Mouse (Mus musculus): ENCODE results near the gene Shank1.

Gene Shank1

DNA sequence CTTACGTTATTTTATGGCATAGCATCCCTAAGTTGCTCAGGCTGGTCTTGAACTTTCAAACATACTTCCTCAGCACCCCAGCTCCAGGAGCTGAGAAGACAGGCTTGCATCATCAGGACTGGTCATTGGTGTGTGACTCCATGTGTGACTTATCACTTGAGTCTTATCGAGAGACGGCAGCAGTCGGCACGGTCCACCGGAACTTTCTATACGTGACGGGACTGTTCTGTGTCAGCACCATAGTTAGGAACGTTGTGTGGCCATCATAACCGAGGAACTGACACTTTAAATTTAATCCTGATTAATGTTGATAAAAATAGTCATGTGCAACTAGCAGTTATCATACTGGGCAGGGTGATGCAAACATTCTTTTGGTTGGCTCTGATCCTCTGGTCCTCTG is 31.1 kb downstream of the Shank1 start:
- no peak for DNase-seq (ENCODE audit: low spot score)

DNA sequence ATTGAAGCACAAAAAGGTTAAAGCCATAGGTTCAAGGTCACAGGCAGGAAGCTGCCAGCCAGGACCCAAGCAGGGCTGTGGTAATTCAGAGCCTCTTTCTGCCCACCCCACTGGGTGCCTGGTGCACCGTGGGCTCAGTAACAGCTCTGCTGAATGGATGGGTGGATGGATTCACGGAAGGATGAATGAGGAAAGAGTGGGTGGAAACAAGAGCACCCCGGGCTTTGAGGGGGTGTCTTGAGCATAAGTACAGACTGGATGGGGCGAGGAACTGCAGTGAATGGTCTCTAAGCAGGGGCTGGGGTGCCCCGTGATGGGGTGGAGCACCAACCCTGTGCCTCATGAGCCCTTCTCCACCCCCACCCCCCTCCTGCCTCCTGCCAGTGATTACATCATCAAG is 31.7 kb downstream of the Shank1 start:
- no peak for DNase-seq (ENCODE audit: low spot score)

DNA sequence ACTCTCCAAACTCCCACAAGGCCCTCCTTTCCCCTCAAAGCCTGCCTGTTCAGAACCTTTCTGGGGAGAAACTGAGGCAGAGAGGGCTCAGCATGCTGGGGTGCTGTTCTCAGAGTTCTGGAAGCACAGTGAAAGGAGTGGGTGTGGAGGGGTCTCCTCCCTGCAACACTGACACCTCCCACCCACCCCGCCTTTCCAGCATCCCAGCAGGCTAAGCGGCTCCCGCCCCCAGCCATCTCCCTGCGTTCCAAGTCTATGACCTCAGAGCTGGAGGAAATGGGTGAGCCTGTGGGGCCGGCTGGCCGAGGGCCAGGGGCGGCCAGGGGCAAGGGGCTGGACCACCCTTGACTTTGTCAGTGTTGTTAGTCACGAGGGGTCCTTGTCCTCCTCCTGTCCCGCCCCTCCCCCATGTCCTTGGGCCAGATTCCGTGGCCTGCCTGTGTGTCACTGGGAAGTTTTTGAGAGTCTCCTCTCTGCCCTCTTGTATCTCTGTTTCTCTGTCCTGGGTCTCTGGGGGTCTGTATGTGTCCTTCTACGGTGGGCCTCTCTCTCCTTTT is 33.5 kb downstream of the Shank1 start:
- DNase-seq (ENCODE audit: low spot score) = no peak

- DNase-seq (ENCODE audit: low spot score) = no peak
Measured at GRCm38 (mm10) chr7:44344622-44345021, 34.6 kb downstream of the Shank1 start.

GRCm38 (mm10) chr7:44349043-44349442 is 39.0 kb downstream of the Shank1 start:
- no peak for DNase-seq (ENCODE audit: low spot score)

DNA sequence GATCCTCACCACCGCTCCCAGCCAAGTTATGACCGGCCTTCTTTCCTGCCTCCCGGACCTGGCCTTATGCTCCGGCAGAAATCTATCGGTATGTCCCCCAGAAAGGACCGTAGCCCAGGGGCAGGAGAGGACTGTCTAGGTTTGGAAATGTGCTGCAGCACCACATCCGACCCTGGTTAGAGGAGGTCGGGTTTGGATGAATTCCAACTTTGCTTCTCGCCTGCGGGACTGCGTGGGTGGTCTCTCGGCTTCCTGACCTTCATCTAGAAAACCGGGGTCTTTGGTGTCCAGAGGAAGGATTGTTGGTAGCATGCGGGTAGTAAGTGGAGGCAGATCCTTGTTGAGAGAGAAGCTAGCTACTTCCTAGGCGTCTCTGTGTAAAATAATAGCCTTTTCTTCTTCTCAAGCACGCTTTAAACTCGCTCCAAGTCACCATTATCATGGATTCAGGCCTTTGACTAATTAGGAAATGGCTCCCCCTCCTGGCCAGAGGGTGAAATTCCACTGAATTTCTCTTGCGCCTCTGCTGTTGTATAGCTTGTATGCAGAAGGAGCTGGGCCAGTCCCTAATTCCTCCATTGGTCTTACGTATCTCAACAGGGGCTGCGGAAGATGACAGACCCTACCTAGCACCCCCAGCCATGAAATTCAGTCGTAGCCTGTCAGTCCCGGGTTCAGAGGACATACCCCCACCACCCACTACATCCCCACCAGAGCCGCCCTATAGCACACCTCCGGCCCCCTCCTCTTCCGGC is 41.1 kb downstream of the Shank1 start:
- peak; percentile 96 for DNase-seq (ENCODE audit: low spot score)

- no peak for DNase-seq (ENCODE audit: low spot score)
Measured at GRCm38 (mm10) chr7:44351881-44352749, 42.1 kb downstream of the Shank1 start.

DNA sequence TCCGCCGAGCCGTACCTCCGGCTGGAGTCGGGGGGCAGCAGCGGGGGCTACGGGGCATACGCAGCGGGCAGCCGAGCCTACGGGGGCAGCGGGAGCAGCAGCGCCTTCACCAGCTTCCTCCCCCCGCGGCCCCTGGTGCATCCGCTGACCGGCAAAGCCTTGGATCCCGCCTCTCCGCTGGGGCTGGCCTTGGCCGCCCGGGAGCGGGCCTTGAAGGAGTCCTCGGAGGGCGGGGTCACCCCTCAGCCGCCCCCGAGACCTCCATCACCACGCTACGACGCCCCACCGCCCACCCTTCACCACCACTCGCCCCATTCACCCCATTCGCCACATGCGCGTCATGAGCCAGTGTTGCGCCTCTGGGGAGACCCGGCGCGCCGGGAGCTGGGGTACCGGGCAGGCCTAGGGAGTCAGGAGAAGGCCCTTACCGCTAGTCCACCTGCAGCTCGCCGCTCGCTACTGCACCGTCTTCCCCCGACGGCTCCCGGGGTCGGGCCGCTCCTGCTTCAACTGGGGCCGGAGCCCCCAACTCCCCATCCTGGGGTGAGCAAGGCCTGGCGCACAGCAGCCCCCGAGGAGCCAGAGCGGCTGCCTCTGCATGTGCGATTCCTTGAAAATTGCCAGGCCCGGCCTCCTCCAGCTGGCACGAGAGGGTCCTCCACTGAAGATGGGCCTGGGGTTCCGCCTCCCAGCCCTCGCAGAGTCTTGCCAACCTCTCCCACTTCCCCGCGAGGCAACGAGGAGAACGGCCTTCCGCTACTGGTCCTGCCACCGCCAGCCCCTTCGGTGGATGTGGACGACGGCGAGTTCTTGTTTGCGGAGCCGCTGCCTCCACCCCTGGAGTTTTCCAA is 42.9 kb downstream of the Shank1 start:
- DNase-seq (ENCODE audit: low spot score) = no peak

DNA sequence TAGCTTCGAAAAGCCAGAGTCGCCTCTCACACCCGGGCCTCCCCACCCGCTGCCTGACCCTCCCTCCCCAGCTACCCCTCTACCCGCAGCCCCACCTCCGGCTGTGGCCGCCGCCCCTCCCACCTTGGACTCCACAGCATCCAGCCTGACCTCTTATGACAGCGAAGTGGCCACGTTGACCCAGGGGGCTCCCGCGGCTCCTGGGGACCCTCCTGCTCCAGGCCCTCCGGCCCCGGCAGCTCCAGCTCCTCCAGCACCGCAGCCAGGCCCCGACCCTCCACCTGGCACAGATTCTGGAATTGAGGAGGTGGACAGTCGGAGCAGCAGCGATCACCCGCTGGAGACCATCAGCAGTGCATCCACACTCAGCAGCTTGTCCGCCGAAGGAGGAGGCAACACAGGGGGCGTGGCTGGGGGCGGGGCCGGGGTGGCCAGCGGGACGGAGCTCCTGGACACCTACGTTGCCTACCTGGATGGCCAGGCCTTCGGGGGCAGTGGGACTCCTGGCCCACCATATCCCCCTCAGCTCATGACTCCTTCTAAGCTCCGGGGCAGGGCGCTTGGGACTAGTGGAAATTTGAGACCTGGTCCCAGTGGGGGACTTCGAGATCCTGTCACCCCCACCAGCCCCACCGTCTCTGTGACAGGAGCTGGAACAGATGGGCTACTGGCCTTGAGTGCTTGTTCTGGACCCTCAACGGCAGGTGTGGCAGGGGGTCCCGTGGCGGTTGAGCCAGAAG is 43.7 kb downstream of the Shank1 start:
- no peak for DNase-seq (ENCODE audit: low spot score)

DNA sequence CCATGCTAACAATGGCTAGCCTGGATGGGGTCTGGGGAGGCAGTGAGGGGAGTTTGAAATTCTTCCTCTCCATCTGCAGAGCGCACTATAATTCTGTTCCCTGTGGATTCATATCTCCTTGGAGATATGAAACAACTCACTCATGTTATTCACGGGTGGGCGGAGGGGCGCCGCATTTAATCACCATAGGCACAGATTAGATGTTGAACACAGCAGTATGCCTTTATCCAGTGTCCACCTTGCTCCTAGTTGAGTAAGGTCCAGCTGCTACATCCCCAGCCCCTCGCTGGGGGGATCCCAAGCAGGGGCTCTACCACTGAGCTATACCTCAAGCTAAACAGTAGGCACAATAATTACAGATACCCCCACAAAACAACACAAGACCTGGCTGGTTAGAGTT is 45.4 kb downstream of the Shank1 start:
- DNase-seq (ENCODE audit: low spot score) = no peak

GRCm38 (mm10) chr7:44356590-44357481 is 46.8 kb downstream of the Shank1 start:
- no peak for DNase-seq (ENCODE audit: low spot score)

GRCm38 (mm10) chr7:44357531-44357930 is 47.5 kb downstream of the Shank1 start:
- no peak for DNase-seq (ENCODE audit: low spot score)

GRCm38 (mm10) chr7:44358012-44358411 is 48.0 kb downstream of the Shank1 start:
- no peak for DNase-seq (ENCODE audit: low spot score)

- DNase-seq (ENCODE audit: low spot score) = no peak
Measured at GRCm38 (mm10) chr7:44358886-44359654, 49.0 kb downstream of the Shank1 start.

DNA sequence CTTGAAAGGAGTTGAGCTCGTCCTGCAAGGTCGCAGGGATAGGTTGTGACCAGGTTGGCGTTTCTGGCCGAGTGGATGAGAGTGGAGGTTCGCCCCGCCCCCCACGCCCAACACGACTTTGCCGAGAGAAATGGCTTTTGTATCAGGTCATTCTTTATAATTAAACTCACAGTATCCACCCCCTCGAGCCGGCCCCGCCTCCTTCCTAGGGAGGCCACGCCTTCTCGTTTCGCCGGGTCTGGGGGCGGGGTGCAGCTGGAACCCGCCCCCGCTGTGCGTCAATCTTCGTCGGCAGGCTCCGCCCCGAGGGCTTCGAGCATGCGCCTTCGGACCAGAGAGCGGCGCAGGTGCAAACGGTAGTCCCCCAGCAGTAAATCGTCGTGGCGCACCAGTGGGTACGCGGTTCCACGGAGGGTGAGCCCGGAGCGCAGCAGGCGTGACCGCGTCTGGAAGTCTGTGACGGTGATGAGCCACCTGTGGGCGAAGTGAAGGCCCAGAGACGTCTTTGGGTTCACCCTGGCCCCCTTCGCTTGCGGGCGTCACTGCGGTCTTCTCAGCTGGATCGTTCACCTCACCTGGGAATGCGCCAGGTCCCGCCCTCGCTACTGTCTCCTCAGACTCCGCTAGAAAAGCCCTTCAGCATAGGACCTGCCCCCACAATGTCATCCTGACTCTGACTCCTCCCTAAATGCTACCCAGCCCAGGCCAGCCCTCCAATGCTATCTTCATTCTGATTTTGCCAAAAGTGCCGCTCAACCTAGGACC is 50.0 kb downstream of the Shank1 start:
- DNase-seq (ENCODE audit: low spot score) = peak; percentile 88

DNA sequence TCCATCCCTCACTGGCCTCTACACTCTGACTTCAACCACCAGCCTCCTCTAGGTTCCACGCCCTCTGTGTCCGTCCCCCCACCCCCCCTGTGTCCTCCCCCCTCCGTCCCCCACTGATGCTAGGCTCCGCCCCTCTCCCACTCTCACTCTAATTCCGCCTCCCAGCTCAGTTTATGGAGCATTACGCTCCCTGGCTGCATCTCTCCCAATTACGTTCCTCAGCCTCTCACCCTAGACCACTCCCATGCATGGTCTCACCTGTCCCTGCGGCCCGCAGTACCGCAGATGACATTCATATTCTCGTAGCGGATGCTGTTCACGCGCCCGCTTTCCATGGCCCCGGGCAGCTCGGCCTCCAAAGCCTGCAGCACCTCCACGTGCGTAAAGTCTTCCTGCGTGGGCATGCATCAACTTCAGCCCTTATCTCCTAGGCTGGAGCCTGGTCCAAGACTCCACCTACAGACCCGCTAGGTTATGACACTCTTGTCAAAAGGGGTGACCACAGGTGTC is 50.8 kb downstream of the Shank1 start:
- no peak for DNase-seq (ENCODE audit: low spot score)

GRCm38 (mm10) chr7:44372678-44373077 is 62.6 kb downstream of the Shank1 start:
- DNase-seq (ENCODE audit: low spot score) = no peak

GRCm38 (mm10) chr7:44373460-44373859 is 63.4 kb downstream of the Shank1 start:
- DNase-seq (ENCODE audit: low spot score) = no peak
